Mouse (Mus musculus) bone marrow macrophage, adult 2 months (primary cell): ENCODE data around the gene Sertad2.

Experiments used
- CTCF ChIP-seq: IDR thresholded peaks from 2 replicates; pipeline ENCODE4 v1.5.1; 2012; ENCODE audit warnings: low read depth, mild to moderate bottlenecking, low read length, moderate library complexity
- POLR2A ChIP-seq: IDR thresholded peaks from 2 replicates; pipeline ENCODE4 v1.6.1; 2012; ENCODE audit warnings: mild to moderate bottlenecking, low read depth, low read length, borderline replicate concordance

DNA sequence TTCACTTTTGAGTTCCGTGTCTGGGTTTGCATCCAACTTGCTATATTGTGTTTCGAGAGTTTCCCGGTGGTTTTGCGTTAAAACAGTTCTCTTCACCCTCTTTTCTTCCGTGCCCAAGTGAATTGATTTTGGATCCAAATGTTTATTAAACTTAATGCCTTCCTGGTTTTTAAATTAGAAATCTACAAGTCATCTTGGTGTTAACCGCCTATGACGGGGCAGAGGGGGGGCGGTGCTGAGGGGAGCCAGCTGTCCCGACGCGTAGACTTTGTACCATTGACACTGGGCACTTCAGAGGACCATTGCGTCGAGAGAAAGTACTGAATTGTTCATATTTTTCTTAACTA, 89.5 kb downstream of the Sertad2 start:
- TF ChIP-seq CTCF (no peak), POLR2A (no peak)
